Mouse (Mus musculus) lung, embryonic 16.5 days (tissue): ENCODE measurements at regions not wholly inside any gene's neighbourhood (a gene's known extent, or its start where the extent isn't known, plus 50 kb on each side); places are given as distances from the start of the nearest gene placed in this dataset.

Experiments
- ATAC-seq: fragments of 200-750 bp; cut with Nextera tagmentation; 2 replicates; pipeline ENCODE4 v1.8.0; 2017; ENCODE audit warnings: low read depth, mild to moderate bottlenecking, moderate library complexity
- H3K27ac ChIP-seq: fragments of 300-500 bp; sonication (generic); 2 replicates; pipeline ENCODE4 v1.5.1; 2014; ENCODE audit warnings: mild to moderate bottlenecking, control low read depth, low read length
- H3K27me3 ChIP-seq: fragments of 300-500 bp; sonication (generic); 2 replicates; pipeline ENCODE4 v1.6.1; 2014; ENCODE audit warnings: low read depth, low read length, mixed read lengths; ENCODE audit not compliant: control insufficient read depth, insufficient read depth
- H3K36me3 ChIP-seq: fragments of 300-500 bp; sonication (generic); 2 replicates; pipeline ENCODE4 v1.6.1; 2014; ENCODE audit warnings: low read length; ENCODE audit not compliant: control insufficient read depth, insufficient read depth
- H3K4me1 ChIP-seq: fragments of 300-500 bp; sonication (generic); replicated peaks from 2 replicates; pipeline ENCODE4 v1.6.1; 2014; ENCODE audit warnings: low read length, mixed read lengths; ENCODE audit not compliant: control insufficient read depth, insufficient read depth
- H3K4me2 ChIP-seq: fragments of 300-500 bp; sonication (generic); 2 replicates; pipeline ENCODE4 v1.6.1; 2014; ENCODE audit warnings: low read depth, low read length, control low read depth
- H3K4me3 ChIP-seq: fragments of 300-500 bp; sonication (generic); 2 replicates; pipeline ENCODE4 v1.5.1; 2014; ENCODE audit warnings: mild to moderate bottlenecking, low read length, control low read depth
- H3K9ac ChIP-seq: fragments of 300-500 bp; sonication (generic); 2 replicates; pipeline ENCODE4 v1.6.1; 2014; ENCODE audit warnings: low read length, control low read depth
- H3K9me3 ChIP-seq: fragments of 300-500 bp; sonication (generic); 2 replicates; pipeline ENCODE4 v1.6.1; 2016; ENCODE audit warnings: low read length; ENCODE audit not compliant: control insufficient read depth
- WGBS: fragments of 180-500 bp; shearing (Covaris S2); extraction: QIAGEN DNeasy Blood & Tissue Kit; methylation state at CpG from one replicate; pipeline ENCODE4 v1.1.7; 2014; 5-methylcytosine and 5-hydroxymethylcytosine counted together

GRCm38 (mm10) chr2:47263690-47264089 is 1550.2 kb upstream of the Acvr2a start:
- Histone ChIP-seq H3K9me3 (no peaks in the 10 kb centered on the region), H3K27me3 (no peaks in the 10 kb centered on the region), H3K36me3 (no peaks in the 10 kb centered on the region), H3K4me3 (no peak overlapping the region), H3K4me2 (no peak overlapping the region), H3K9ac (no peak overlapping the region), H3K4me1 (no peaks in the 10 kb centered on the region), H3K27ac (no peak overlapping the region)
- ATAC-seq, result peak; percentile 49; the same call in 1 of the 2 replicates

- H3K27me3 ChIP-seq, result no peaks in the 10 kb centered on the region
These were observed 1548.0 kb upstream of the Acvr2a start for GRCm38 (mm10) chr2:47265901-47266300.

GRCm38 (mm10) chr2:47295546-47295945 is 1518.4 kb upstream of the Acvr2a start:
- ATAC-seq, result no peak
- H3K4me2 ChIP-seq, result no peak overlapping the region

More at GRCm38 (mm10) chr2:47265901-47266300, 1548.0 kb upstream of the Acvr2a start:
- H3K4me1 ChIP-seq, result no peaks in the 10 kb centered on the region
- H3K4me3 ChIP-seq, result no peak overlapping the region
- no peaks in the 10 kb centered on the region for H3K36me3 ChIP-seq
- H3K9me3 ChIP-seq, result no peaks in the 10 kb centered on the region
- H3K27ac ChIP-seq, result no peak overlapping the region
- whole genome bisulfite sequencing, result 74% methylated on average over 2 of the region's 2 CpGs
- H3K9ac ChIP-seq, result no peak overlapping the region
- H3K4me2 ChIP-seq, result no peak overlapping the region
- no peak for ATAC-seq

GRCm38 (mm10) chr2:47302056-47302455 is 1511.9 kb upstream of the Acvr2a start:
- Histone ChIP-seq H3K36me3 (no peaks in the 10 kb centered on the region), H3K4me2 (no peak overlapping the region), H3K27ac (no peak overlapping the region), H3K9ac (no peak overlapping the region), H3K4me3 (no peak overlapping the region), H3K27me3 (no peaks in the 10 kb centered on the region), H3K9me3 (no peaks in the 10 kb centered on the region), H3K4me1 (no peaks in the 10 kb centered on the region)
- WGBS, result 76% methylated on average over 6 of the region's 6 CpGs
- ATAC-seq, result no peak

More at GRCm38 (mm10) chr2:47295546-47295945, 1518.4 kb upstream of the Acvr2a start:
- H3K9me3 ChIP-seq, result no peaks in the 10 kb centered on the region
- no peaks in the 10 kb centered on the region for H3K4me1 ChIP-seq
- no peaks in the 10 kb centered on the region for H3K36me3 ChIP-seq
- WGBS, result 24% methylated on average over 3 of the region's 3 CpGs
- H3K27ac ChIP-seq, result no peak overlapping the region
- H3K9ac ChIP-seq, result no peak overlapping the region
- no peaks in the 10 kb centered on the region for H3K27me3 ChIP-seq
- H3K4me3 ChIP-seq, result no peak overlapping the region

DNA sequence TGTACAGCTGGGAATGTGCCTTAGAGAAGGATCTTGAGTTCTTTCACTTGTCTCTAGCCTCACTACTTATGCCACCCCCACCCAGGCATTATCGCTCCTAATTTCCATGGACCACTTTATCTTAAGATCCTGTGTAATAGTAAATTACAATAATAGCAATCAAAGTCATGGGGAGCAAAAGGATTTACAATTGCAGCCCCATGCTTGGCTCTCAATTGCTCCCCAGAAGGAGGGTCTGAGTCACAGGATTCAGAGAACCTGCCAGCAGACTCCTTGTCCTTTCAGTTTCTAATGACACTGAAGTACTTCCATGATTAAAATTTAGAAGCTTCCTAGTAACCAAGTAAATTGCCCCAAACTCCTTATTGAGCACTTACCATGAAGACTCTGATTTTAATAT is 1483.3 kb upstream of the Acvr2a start:
- Histone ChIP-seq H3K4me3 (no peak overlapping the region), H3K4me2 (no peak overlapping the region), H3K27ac (no peak overlapping the region), H3K36me3 (no peaks in the 10 kb centered on the region), H3K9me3 (no peaks in the 10 kb centered on the region), H3K9ac (no peak overlapping the region), H3K4me1 (no peaks in the 10 kb centered on the region), H3K27me3 (no peaks in the 10 kb centered on the region)
- 76% methylated on average over 1 of the region's 1 CpGs for WGBS
- ATAC-seq, result no peak

- WGBS, result 46% methylated on average over 8 of the region's 8 CpGs
- Histone ChIP-seq H3K9me3 (no peaks in the 10 kb centered on the region), H3K4me1 (no peaks in the 10 kb centered on the region), H3K4me2 (no peak overlapping the region), H3K9ac (no peak overlapping the region), H3K36me3 (no peaks in the 10 kb centered on the region), H3K27ac (no peak overlapping the region), H3K4me3 (no peak overlapping the region), H3K27me3 (no peaks in the 10 kb centered on the region)
- no peak for ATAC-seq
These were observed 1479.3 kb upstream of the Acvr2a start for GRCm38 (mm10) chr2:47334406-47335113.

- Histone ChIP-seq H3K36me3 (no peaks in the 10 kb centered on the region), H3K4me1 (no peaks in the 10 kb centered on the region), H3K9me3 (no peaks in the 10 kb centered on the region), H3K9ac (no peak overlapping the region), H3K4me2 (no peak overlapping the region), H3K4me3 (no peak overlapping the region), H3K27ac (no peak overlapping the region), H3K27me3 (no peaks in the 10 kb centered on the region)
- WGBS, result 81% methylated on average over 1 of the region's 1 CpGs
- no peak for ATAC-seq
These were observed 1450.4 kb upstream of the Acvr2a start for GRCm38 (mm10) chr2:47363476-47363875.

DNA sequence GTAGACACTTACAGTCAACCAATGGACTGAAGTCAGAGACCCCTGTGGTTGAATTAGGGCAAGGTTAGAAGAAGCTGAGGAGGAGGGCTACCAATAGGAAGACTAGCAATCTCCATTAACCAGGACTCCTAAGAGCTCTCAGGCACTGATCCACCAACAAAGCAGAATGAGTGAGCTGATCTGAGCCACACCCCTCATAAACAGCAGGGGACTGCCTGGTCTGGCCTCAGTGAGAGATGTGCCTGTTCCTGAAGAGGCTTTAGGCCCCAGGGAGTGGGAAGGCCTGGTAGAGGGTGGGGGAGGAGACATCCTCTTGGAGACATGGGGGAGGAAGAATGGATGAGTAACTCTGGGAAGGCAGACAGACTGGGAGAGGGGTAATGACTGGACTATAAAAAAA is 1445.6 kb upstream of the Acvr2a start:
- H3K27me3 ChIP-seq, result no peaks in the 10 kb centered on the region
- H3K36me3 ChIP-seq, result no peaks in the 10 kb centered on the region
- H3K9me3 ChIP-seq, result no peaks in the 10 kb centered on the region
- H3K4me2 ChIP-seq, result no peak overlapping the region
- no peak overlapping the region for H3K4me3 ChIP-seq
- no peak for ATAC-seq
- H3K9ac ChIP-seq, result no peak overlapping the region
- H3K27ac ChIP-seq, result no peak overlapping the region
- H3K4me1 ChIP-seq, result no peaks in the 10 kb centered on the region
